In the genomic region with DNA sequence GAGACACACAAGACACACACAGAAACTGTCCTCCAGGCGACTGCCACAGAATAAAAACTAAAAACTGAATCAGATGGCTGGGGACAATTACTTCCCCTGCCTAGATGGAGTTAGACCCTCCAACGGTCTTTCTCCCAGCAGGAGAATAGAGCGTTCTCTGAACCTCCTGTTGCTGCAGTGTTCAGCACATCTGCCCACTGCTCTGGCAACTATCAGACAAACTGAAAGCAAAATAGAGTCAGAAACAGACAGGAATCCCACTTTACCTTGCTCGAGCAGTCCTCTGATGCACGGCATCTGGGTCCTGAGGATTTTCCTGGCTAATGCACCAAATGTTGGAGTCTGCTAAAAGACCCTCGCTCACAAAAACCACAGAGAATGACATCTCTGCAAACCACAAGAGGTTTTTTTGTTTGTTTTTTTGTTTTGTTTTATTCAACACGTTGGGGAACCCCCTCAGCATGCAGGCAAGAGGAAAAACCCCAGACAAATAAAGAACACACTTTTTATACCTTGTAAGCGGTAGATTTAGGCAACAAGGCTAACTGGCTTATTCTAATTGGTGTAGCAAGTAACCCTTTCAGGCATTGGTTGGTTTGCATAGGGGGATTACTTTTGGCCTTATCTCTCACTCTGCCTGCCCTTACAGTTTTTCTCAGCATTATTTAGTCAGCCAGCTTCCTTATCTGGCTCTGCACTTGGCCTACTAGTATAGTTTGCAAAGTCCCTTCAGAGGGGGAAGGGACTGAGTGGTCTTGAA, we compare ENCODE assay signal across 28 mouse cellular contexts. TPM values are rescaled to one million over a fixed set of nuclear protein-coding genes. Genes with fewer than 3 reads are reported as not detected.
DNase-seq lines count a peak whose midpoint lies in the region; ATAC-seq and TF ChIP-seq lines count a peak whose summit lies in the region.
"Had no signal": no experiment of that assay in that cellular context is flagged by ENCODE, and none has a peak within 500 bp of the region (broad histone marks: within the 10 kb centered on the region; RNA-seq: fewer than 3 reads in every experiment).

No protein-coding gene starts in this region.

- H3K9ac ChIP-seq in CH12.LX (ENCODE audit: insufficient read depth, low read depth), result peak overlapping the region; percentile 90
- no peak overlapping the region; the same call in 1 of the 2 replicates for H3K9ac ChIP-seq in liver, embryonic 15.5 days
- H3K9ac ChIP-seq: heart, embryonic 12.5 days; kidney, embryonic 15.5 days; limb, embryonic 15.5 days had no signal

- TF ChIP-seq POLR2A in CH12.LX (IDR thresholded peaks at IDR 0.05; ENCODE audit: low read depth, low read length), result no peak

- peak; percentile 69 for ATAC-seq in common myeloid progenitor, adult 5-6 weeks (replicated peaks; ENCODE audit: low read depth, poor library complexity, severe bottlenecking)
- ATAC-seq in liver, embryonic 15.5 days (ENCODE audit: insufficient read depth), result peak; percentile 70
- ATAC-seq: activated CD4-positive, CD25-positive, alpha-beta regulatory T cell, adult 4 months had no signal

- peaks cover 4 to 32% of the 10 kb centered on the region in 2 experiments; a peak in 3 of 4 replicates for H3K4me1 ChIP-seq in CH12.LX (ENCODE audit: control insufficient read depth in 1 of 2, insufficient read depth in 2 of 2)
- peaks cover 19% of the 10 kb centered on the region for H3K4me1 ChIP-seq in liver, embryonic 15.5 days (replicated peaks)
- H3K4me1 ChIP-seq: forebrain, embryonic 10.5 days; heart, embryonic 12.5 days; kidney, embryonic 15.5 days; midbrain, embryonic 10.5 days had no signal

- TF ChIP-seq CTCF in CH12.LX (conservative IDR thresholded peaks at IDR 0.05 in 1 of 2, IDR thresholded peaks at IDR 0.05 in 1 of 2; ENCODE audit: low read depth in 2 of 2, low read length in 2 of 2), result no peak

- peaks cover 12 to 29% of the 10 kb centered on the region in 2 experiments for H3K36me3 ChIP-seq in CH12.LX (replicated peaks in 1 of 2; ENCODE audit: control insufficient read depth in 1 of 2, insufficient read depth in 1 of 2, low read length in 1 of 2)
- H3K36me3 ChIP-seq in liver, embryonic 15.5 days (replicated peaks), result no peaks in the 10 kb centered on the region; the same call in 1 of the 2 replicates
- H3K36me3 ChIP-seq: limb, embryonic 15.5 days had no signal

- H3K4me2 ChIP-seq in CH12.LX (ENCODE audit: insufficient read depth, low read depth, poor library complexity, severe bottlenecking), result peak overlapping the region; percentile 53
- peak overlapping the region; percentile 37 for H3K4me2 ChIP-seq in liver, embryonic 15.5 days
- H3K4me2 ChIP-seq: heart, embryonic 12.5 days; kidney, embryonic 15.5 days; limb, embryonic 15.5 days had no signal

- TF ChIP-seq EP300 in CH12.LX (IDR thresholded peaks at IDR 0.05; ENCODE audit: low read length), result no peak

- peak; percentile 86 for DNase-seq in A20 (ENCODE audit: low read depth, low spot score)
- DNase-seq in CH12.LX (ENCODE audit: extremely low read depth), result peak; percentile 51
- DNase-seq in layer of hippocampus, postnatal 36 days, result no peak
- no peak for DNase-seq in left cerebral cortex, postnatal 36 days (ENCODE audit: low spot score in 2 of 2)
- DNase-seq in layer of hippocampus, postnatal 25 days (ENCODE audit: extremely low spot score in 1 of 2, low spot score in 1 of 2), result no peak
- DNase-seq in gastrocnemius, postnatal 10 days, result no peak
- DNase-seq: adrenal gland, adult 8-10 months; cerebellum, adult 18-20 months; cerebellum, postnatal 25 days; embryo, embryonic 11 days; gastrocnemius, adult 2 months; heart, postnatal 10 days; kidney, adult 11 months; kidney, postnatal 36 days; left cerebral cortex, postnatal 4 days; lung, postnatal 4 days; right cerebral cortex, adult 18-20 months; right cerebral cortex, postnatal 4 days had no signal

- dilution Hi-C loops in CH12.LX (cut with MboI; ENCODE audit: extremely low pct_ligation_motif_present, extremely low pct_unique_long_range_greater_than_20kb, low sequenced_read_pairs), result no loop called here

- no peaks in the 10 kb centered on the region for H3K79me2 ChIP-seq in CH12.LX (replicated peaks; ENCODE audit: control insufficient read depth, extremely low read depth, insufficient read depth, poor library complexity, severe bottlenecking)

- peak overlapping the region; percentile 44 to 62 (median 52) for H3K4me3 ChIP-seq in CH12.LX (replicated peaks in 1 of 3; ENCODE audit: low read depth in 2 of 3, low read length in 2 of 3, poor library complexity in 1 of 3)
- H3K4me3 ChIP-seq in liver, embryonic 15.5 days (replicated peaks), result peak overlapping the region; percentile 18
- H3K4me3 ChIP-seq: forebrain, embryonic 10.5 days; gastrocnemius, adult 2 months; heart, embryonic 12.5 days; kidney, embryonic 15.5 days; left cerebral cortex, adult 2 months; limb, embryonic 15.5 days; midbrain, embryonic 10.5 days had no signal

- no peak for TF ChIP-seq RAD21 in CH12.LX (IDR thresholded peaks at IDR 0.05; ENCODE audit: low read depth, low read length)

- H3K27me3 ChIP-seq in CH12.LX (replicated peaks), result no peaks in the 10 kb centered on the region
- H3K27me3 ChIP-seq in liver, embryonic 15.5 days, result no peaks in the 10 kb centered on the region
- H3K27me3 ChIP-seq: heart, embryonic 12.5 days; kidney, embryonic 15.5 days; limb, embryonic 15.5 days had no signal

- 43% methylated on average over 8 of the region's 8 CpGs for WGBS in liver, embryonic 15.5 days (ENCODE audit: insufficient replicate concordance)

- intact Hi-C loops in left cerebral cortex, postnatal 36 days (cut with DNase I), result no loop called here

- in situ Hi-C loops in CH12.LX (cut with MboI; ENCODE audit: low pct_ligation_motif_present, low pct_unique_long_range_greater_than_20kb, low sequenced_read_pairs), result no loop called here

- peak overlapping the region; percentile 91 for H3K27ac ChIP-seq in CH12.LX (ENCODE audit: insufficient read depth, low read depth)
- H3K27ac ChIP-seq in liver, embryonic 15.5 days (replicated peaks), result 0 out of 2 replicates have a peak overlapping the region, but pooled peaks have one; percentile 2
- H3K27ac ChIP-seq: forebrain, embryonic 10.5 days; gastrocnemius, adult 2 months; kidney, embryonic 15.5 days; left cerebral cortex, adult 2 months; limb, embryonic 15.5 days; midbrain, embryonic 10.5 days had no signal

- H3K9me3 ChIP-seq in CH12.LX (replicated peaks; ENCODE audit: low read length), result peaks cover 22% of the 10 kb centered on the region
- H3K9me3 ChIP-seq in liver, embryonic 15.5 days (replicated peaks), result no peaks in the 10 kb centered on the region
- H3K9me3 ChIP-seq: forebrain, embryonic 10.5 days; heart, embryonic 12.5 days; kidney, embryonic 15.5 days; limb, embryonic 15.5 days; midbrain, embryonic 10.5 days had no signal

TF ChIP-seq in CH12.LX, 34 proteins besides CTCF, POLR2A, EP300 and RAD21:
- TF ChIP-seq CHD2 (IDR thresholded peaks at IDR 0.05; ENCODE audit: low read length) (peak; percentile 28; the same call in 1 of the 2 replicates), TBP (conservative IDR thresholded peaks at IDR 0.05; ENCODE audit: low read depth, low read length) (0 out of 2 replicates have a peak, but pooled peaks have one; percentile 29), NELFE (IDR thresholded peaks at IDR 0.05; ENCODE audit: low read depth, low read length) (0 out of 2 replicates have a peak, but pooled peaks have one; percentile 2), ELF1 (IDR thresholded peaks at IDR 0.05; ENCODE audit: low read depth, low read length) (peak; percentile 37; the same call in 1 of the 2 replicates), ZKSCAN1 (IDR thresholded peaks at IDR 0.05; ENCODE audit: borderline replicate concordance, low read depth, low read length) (no peak), ETS1 (conservative IDR thresholded peaks at IDR 0.05; ENCODE audit: low read depth, low read length) (no peak), SIN3A (IDR thresholded peaks at IDR 0.05; ENCODE audit: low read length) (no peak), PAX5 (IDR thresholded peaks at IDR 0.05; ENCODE audit: low read length) (no peak)
TF ChIP-seq in CH12.LX: peak in this region for 4.

RNA-seq across cellular contexts. Expression of a gene that starts 24.6 kb away (rescaled TPM):
- total RNA-seq in CH12.LX (2012; rRNA removed) (1.5 and 1.6 TPM in 2 replicates), CH12.LX (2014; rRNA removed) (0.95 and 1.0 TPM in 2 replicates)
- polyA plus RNA-seq in CH12.LX (2012; ENCODE audit: insufficient read length, low read depth), result 1.6 TPM in 2 replicates
- total RNA-seq in common myeloid progenitor, adult 5-6 weeks (2017), result 1.3 and 1.4 TPM in 2 replicates
- 0.18 and 0.22 TPM in 2 replicates for polyA plus RNA-seq in liver, embryonic 15.5 days (2015; fragmentation: Nextera tagmentation; extraction: Ambion mirVana)
- 1 to 10 TPM; 2.9 to 4.0 TPM for total RNA-seq in layer of hippocampus, postnatal 36 days (2021)
- 1 to 10 TPM; 2.6 to 4.8 TPM for total RNA-seq in left cerebral cortex, postnatal 36 days (2021)
- total RNA-seq in layer of hippocampus, postnatal 25 days (2021), result 1 to 10 TPM; 2.3 to 3.5 TPM
- total RNA-seq in gastrocnemius, postnatal 10 days (2021), result under 1 TPM; 0.78 to 0.90 TPM

RNA-seq across cellular contexts. Expression of a gene that starts 47.0 kb away (rescaled TPM):
- total RNA-seq in CH12.LX (2012; rRNA removed) (0.08 and 0.17 TPM in 2 replicates), CH12.LX (2014; rRNA removed) (not detected in 2 replicates)
- polyA plus RNA-seq in CH12.LX (2012; ENCODE audit: insufficient read length, low read depth), result not detected in 2 replicates
- not detected in 2 replicates for total RNA-seq in common myeloid progenitor, adult 5-6 weeks (2017)
- 0.03 and 0.23 TPM in 2 replicates for polyA plus RNA-seq in liver, embryonic 15.5 days (2015; fragmentation: Nextera tagmentation; extraction: Ambion mirVana)
- 10 to 100 TPM; 20.2 to 24.3 TPM for total RNA-seq in layer of hippocampus, postnatal 36 days (2021)
- 10 to 100 TPM; 24.1 to 26.6 TPM for total RNA-seq in left cerebral cortex, postnatal 36 days (2021)
- total RNA-seq in layer of hippocampus, postnatal 25 days (2021), result 10 to 100 TPM; 21.5 to 23.0 TPM
- total RNA-seq in gastrocnemius, postnatal 10 days (2021), result 1 to 10 TPM; 1.6 to 2.7 TPM
- total RNA-seq: granulocyte monocyte progenitor cell, adult 5-6 weeks had no signal

Comparison
In these comparisons a context has a peak if more than half of its experiments do, and no peak if none do; other contexts are left out.
1. DNase-seq: peak in A20 (single experiment) and CH12.LX (single experiment); none in layer of hippocampus, postnatal 36 days (0 of 2), left cerebral cortex, postnatal 36 days (0 of 2), layer of hippocampus, postnatal 25 days (0 of 2) and gastrocnemius, postnatal 10 days (single experiment).
2. RNA of a gene that starts 47.0 kb away (total RNA-seq): 24.1 to 26.6 TPM in left cerebral cortex, postnatal 36 days, 20.2 to 24.3 TPM in layer of hippocampus, postnatal 36 days and 21.5 to 23.0 TPM in layer of hippocampus, postnatal 25 days; 1.6 to 2.7 TPM in gastrocnemius, postnatal 10 days, 0.08 to 0.17 TPM in CH12.LX and not detected in common myeloid progenitor, adult 5-6 weeks; every median in the first group is over 4 times any median in the second.